Mouse (Mus musculus) embryo, embryonic 9.5 days (tissue): ENCODE measurements around the gene Zfhx3.
A peak's percentile ranks its signal among the peaks of the same experiment; 100 is the strongest.

Experiments used
- DNase-seq: peaks from one replicate; pipeline ENCODE4 v3.0.0-alpha.2; 2017; ENCODE audit errors: extremely low spot score

Gene Zfhx3

DNA sequence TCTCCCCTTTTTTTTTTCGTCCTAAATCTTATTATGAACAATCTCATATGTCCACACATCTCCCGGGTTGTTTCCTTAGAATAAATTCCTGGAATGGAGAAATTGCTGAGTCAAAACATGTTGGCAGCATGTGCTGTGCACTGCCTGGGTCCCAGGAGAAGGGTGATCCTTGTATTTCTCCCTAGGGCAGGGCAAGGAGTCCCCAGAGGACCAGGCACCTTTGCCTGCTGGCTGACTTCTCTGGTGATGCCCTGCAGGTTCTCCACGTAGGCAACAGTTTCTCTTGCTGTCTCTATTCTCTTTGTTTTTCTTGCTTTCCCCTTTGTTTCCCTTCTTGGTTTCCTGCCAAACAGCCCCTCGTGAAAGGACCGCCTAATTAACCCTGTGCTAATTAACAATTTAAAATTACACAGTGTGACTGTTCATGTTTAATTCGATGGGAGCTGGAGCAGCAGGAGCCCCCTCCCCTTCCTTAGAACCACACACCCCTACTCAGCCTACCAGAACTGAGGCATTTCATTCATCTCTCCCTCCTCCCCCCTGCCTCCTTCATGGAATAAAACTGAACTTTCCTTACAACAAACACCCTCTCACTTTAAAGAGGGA is 845.8 kb downstream of the Zfhx3 start:
- no peak for DNase-seq

DNA sequence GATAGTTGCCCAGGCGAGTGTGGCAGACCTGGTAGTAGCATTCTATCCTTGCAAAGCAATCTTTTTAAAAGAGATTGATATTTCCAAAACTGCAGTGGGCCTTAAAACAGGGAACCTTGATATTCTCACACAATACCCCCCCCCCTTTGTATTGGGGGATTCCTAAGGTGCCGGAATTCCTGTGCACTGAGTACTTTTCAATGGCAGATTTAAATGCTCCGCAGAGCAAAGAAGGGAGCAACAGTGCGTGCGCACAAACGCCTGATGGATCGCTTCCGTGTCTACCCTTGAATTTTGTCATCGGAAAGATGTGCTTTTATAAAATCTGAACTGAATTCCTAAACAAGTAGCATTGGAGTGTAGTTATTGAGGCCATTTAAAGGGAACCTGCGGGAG is 846.3 kb downstream of the Zfhx3 start:
- DNase-seq, result no peak

DNA sequence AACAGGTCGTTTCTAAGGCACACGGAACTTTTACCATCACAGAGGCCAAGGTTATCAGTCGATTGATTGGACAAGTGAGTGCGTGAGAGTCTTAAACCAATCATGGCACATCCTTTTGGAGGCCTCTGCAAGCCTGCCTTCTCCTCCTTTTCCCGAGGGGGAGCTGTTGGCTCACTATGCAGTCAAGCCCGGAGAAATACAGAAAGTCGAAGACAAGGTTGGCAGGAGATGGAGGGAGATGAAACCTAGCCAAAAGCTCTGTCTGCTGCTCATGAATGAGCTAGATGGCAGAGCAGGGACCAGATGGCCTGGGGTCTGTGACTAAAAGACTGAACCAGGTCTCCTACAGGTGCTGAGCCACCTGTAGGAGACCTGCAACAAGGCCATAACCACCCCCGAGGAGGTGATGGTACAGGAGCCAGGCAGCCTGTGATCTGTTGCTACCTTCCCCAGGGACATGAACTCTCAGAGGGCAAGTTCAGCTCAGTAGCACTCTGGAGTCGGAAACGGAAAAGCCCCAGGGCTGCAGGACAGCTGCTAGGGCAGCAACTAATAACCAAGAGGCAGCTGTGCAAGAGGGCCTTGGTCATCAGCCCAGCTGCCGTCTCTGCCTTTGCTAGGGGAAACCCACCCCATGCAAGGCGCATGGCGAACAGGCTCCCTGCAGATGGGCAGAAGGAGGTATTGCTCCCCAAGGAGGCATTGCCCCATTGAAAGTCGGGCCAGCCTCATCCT is 848.3 kb downstream of the Zfhx3 start:
- DNase-seq, result no peak

DNA sequence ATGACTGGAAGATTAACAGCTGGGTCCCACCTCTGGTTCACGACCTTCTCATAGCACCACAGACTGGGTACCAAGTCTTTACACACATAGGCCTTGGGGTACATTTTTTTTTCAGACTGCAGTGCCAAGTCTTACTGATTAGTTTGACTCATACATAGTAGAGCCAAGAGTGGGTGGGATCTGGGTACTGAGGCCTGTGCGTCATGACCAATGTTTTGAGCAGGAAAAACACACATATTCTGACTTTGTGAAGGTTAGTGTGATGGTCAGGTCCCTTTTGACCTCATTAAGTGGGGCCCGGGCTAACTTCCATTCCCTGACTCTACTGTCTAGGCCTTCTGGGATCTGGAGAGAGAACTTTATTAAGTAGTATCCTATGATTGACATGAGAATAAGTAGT is 853.6 kb downstream of the Zfhx3 start:
- DNase-seq, result no peak

DNA sequence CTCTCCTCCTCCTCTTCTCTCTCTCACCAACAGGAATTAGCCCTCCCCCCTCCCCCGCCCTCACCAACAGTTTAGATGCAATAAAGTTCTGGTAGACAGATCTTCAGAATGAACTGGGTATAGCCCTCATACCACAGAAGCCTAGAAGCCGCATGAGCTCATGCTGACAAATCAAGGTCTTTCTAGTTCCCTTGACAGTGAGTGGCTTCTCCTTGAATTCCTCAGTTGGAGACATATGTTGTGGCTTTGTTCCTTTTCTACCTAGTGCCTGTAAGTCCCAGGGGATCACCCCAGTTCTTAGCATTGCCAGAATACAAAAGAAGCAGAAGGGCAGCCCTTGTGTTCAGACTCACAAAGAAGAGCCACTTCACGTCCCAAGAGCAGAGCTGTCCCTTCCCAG is 854.4 kb downstream of the Zfhx3 start:
- DNase-seq, result no peak

DNA sequence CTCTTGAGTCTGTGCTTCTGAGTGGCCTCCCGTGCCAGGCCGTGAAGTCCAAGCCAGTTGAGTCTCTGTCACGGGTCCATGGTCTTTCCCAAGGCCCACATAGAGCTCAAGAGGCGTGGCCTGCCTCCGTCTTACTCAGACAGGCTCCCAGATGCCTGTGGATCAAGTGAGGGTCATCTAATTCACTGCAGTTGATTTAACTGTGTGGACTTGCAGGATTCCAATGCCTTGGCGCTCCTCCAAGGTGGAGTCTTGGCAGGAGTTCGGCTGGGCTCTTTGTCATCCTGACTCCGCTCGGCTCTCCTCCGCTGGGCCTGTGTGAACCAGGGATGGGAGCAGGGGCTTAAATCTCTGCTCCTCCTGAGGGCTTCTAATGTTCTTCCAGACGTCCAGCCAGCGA is 855.6 kb downstream of the Zfhx3 start:
- DNase-seq, result no peak

DNA sequence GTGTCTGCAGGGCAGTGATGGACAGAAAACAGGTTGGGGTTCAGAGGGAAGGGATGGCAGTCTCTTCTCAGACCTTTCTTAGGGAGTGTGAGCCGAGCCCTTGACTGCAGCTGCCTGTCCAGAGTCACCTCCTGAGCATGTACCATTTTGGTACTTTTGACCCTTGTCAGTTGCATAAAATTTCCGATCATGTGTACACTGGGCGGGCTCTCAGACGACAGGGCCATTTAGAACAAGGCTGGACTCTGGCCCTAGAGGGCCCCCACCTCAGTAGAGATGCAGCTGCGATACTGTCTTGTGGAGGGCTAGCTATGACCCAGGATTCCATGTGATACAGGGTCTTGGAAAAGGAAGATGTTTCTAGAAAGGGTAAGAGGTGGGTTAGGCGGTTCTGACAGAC is 856.8 kb downstream of the Zfhx3 start:
- no peak for DNase-seq

DNA sequence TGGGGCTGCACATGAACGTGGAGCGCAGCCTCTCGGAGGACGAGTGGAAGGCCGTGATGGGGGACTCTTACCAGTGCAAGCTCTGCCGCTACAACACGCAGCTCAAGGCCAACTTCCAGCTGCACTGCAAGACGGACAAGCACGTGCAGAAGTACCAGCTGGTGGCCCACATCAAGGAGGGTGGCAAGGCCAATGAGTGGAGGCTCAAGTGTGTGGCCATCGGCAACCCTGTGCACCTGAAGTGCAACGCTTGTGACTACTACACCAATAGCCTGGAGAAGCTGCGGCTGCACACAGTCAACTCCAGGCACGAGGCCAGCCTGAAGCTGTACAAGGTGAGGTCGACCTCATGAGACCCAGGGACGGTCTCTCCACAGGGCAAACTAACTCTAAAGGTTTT is 857.9 kb downstream of the Zfhx3 start:
- no peak for DNase-seq

DNA sequence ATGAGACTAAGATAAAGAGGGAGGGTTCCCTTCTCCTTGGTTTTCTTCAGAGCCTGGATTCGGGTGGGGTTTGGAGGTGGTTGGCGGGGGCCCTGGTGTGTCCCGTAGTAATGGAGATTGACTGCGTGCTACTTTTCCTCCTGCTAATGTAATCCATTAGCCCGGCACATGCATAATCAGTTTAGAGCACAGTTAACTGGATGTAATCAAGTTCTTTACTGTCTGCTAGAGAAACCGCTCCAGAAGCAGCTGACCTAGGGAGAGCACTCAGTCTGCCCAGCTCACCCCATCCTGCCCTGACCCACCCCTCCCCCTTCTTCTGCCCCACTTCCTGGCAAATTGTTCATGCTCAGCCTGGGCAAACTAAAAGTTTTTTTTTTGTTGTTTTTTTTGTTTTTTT is 860.6 kb downstream of the Zfhx3 start:
- no peak for DNase-seq

DNA sequence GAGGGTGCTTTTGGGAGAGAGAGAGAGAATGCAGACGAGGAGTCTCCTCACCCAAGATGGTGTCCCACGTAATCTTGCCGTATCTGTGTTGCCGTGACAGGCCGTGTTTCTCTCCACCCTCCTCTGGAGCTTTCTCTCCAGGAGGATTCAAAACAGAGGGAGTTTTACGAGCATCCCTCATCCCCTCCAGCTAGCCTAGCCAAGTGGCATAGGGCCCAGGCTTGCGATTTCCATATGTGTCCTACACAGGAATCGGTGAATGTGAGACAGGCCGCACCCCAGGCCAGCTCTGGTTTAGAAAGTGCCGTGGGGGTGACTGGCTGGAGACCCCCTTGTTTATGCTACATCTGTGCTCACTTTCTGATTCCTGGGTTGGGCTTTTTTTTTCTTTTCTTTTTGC is 869.2 kb downstream of the Zfhx3 start:
- DNase-seq, result no peak

DNA sequence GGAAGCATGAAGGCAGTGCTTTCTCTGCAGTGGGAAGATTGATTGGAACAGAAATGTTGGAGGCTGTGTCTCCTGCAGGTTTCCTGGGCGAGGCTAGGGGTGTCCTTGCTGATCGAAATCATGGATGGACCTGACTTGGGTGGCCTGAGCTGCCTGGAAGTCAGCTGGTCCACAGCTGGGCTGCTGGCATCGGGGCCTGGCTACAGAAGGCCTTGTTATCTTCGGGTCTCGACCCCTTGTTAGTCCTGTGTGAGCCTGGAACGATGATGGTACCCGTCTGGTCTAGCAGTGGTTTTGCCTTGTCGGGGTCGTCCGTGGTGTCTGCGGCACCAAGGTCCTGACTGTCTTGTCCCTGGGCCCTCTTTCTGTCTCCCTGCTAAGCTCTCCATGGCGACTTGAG is 870.9 kb downstream of the Zfhx3 start:
- DNase-seq, result no peak

DNA sequence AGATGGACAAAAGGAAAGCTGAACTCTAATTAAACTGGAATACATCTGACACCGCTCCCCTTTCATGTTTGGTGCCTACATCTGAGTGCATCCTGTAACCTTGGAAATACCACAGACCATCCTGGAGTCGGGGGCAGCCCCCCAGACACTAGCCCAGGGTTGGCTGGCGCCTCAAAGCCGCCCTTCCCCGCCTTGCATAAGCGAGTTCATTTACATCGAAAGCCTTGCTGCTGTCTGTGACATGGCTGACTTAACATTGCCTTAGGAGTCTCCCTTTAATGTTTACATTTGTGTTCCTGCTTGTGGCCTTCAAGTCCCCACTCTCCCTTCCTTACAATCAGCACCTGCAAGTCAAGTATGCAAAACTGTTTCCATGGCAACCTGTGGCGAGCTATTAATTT is 876.8 kb downstream of the Zfhx3 start:
- peak; percentile 48 for DNase-seq

DNA sequence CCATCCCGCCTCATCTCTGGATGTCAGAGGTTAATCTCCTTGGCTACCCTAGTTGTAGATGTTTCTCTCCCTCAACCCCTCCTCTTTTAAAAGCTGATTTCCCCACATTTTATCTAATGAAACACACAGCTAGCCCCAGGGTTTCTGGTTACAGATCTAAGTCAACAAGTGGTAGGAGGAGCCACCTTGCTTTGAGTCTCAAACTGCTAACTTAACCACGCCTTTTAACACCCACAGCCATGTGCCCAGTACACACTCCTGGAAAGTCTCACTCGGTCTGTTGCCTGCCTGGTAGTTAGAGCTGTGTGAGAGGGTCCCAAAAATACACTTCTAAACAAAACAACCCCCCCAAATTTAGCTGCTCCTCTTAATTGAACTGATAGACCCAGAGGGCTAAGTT is 877.4 kb downstream of the Zfhx3 start:
- DNase-seq, result peak; percentile 36

DNA sequence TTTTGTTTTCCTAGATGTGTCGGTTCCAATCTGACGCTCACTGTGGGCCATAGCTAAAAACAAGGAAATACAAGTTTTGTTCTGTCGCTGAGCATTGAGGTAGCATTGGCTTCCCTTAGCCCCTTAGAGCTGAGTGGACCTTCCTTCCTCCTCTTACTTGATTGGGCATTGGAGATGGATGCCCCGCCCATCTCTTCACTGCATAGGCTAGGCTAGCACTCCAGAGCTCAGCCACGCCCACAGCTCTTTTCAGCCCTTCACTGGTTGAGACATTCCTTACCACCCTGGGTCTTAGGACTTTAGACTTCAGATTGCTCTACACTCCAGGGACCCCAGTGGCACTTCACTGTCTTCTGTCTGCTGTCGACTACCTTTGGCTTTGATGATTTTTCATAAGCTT is 878.2 kb downstream of the Zfhx3 start:
- peak; percentile 66 for DNase-seq

DNA sequence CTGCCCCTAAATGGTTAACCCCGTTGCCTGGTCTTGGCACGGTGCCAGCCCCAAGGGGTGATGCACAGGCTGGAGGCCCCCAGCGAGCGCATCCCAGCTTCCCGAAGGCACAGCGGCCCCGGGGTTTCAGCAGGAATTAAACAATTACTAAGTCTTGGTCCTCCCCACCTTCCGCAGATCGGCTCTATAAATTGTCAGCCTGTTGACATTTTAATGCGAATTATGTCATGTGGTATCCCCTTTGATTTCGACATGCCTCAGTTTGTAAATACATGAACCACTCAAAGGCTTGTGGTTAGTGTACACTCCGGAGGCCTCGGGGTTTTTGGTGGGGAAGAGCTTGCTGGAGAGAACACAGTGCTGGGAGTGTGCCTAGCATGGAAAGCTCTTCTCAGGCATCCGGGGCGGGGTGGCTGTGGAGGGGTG is 880.4 kb downstream of the Zfhx3 start:
- DNase-seq, result no peak

DNA sequence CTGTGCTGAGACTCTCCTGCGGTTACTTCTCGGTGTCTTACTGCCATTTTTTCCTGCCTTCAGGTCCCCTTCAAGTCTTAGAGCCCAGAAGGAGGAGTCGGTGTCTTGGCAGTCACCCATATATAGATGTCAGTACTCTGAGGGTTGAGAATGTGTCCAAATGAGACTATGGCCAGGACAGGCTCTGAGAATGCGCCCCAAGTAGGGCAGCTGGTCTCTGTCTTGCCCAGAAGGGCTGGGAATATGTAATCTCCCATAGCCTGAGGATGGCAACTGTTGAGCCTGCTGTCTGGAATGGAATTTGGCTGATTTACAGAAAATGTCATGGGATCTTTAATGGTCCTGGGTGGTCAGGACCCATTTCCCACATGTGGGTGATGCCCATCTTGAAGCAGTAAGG is 881.6 kb downstream of the Zfhx3 start:
- no peak for DNase-seq

DNA sequence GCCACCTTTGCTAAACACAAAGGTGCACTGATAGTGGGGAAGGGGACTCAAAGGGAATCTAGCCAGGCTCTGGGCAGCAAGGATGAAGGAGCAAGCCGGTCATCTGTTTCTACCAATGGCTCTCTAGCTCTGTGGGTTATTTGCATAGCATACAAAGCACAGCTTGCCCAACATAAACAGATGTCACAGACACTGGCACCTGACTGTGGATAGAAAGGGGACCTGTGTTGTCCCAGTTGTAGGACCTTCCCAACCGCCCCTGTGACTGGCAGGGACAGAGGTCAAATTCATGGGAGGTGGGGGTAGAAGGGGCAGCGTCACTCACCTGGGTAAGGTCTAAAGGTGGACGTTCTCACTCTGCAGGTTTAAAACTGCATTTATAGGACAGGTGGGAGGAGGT is 884.0 kb downstream of the Zfhx3 start:
- DNase-seq, result no peak

DNA sequence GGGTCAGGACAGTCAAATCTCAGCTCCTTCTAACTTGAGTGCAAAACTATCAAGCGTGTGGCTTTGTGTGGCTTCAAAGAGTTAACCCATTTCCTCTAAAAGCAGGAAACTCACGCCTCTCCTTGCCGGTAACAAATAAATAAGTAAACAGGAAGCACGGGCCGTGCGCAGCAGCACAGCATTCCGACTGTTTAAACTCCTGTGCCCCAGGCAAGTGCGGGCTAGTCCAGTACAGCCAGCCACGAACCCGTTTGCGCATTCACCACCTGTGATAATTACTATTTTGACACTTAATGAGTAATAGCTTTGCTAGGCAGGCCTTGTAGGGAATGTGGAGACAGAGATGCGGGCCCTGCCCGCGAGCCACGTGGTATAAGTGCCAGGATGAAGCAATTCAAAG is 885.0 kb downstream of the Zfhx3 start:
- no peak for DNase-seq

DNA sequence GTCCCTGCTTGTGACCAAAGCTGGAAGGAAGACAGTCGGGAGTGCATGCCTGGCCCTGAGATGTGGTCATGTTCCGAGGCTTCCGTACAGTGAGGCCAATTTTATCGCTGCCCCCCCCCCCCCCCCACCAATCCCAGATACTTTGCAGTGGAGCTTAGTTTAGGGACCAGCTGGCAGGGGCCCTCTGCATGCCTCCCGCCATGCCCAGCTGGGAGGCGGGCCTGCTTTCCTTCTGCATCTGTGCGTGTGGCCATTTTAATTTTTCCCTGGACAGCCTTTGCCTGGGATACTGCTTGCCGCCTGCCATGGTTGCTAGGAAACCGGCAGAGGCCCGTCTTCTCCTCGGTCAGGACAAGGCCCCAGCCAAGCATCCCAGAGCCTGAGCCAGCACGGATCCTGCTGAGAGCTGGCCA is 886.9 kb downstream of the Zfhx3 start:
- DNase-seq, result peak; percentile 45

DNA sequence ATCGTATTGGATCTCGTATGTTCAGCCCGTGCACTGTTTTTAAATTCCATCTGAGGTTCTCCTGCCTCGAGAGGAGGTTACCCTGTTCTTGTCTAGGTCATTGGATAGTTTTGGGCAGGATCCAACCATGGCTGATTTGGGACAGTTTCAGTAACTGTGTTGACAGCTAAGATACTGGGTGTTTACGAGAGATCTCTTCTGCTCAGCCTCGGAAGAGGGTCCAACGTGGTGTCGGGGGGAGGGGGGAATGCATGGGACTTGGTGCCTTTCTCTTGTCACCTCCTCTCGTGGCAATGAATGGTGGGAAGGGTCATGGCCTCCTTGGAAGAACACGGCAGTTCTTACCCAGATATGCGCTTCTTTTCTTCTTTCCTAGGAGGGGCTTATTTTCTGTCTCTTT is 892.7 kb downstream of the Zfhx3 start:
- DNase-seq, result no peak

DNA sequence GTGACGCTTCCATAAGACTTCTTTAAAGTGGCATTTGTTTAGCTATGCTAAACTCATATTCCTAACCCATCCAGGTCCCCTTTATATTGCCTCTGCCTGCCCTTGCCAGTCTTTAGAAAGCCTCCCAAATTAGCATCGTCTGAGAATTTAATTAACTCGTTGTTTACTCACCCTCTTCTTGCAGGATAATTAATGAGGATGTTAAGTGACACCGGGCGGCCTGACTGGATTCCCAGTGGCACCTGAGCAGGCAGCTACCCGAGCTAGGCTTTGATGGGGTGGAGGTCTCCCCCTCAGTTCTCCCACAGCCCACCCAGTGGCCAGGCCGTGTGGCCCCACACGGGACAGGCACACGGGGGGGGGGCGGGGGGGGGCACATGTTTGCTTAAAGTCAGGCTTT is 895.3 kb downstream of the Zfhx3 start:
- DNase-seq, result no peak

DNA sequence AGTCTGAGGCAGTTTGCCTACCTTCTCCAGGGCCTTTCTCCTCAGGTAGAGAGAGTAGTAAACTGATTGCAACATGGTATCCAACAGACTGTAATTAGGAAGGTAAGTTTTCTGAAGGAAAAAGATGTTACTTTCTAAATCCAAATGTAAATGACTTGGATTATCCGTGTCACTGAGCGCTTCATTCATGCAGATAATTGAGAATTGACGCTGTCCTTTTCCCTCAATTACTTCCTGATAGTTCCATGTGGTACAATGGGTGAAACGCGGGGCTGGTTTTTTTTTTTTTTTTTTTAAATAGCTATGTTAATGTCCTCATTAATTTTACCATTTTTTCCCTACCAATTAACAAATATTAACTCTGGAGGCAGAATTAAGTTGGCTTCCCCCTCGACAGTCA is 896.3 kb downstream of the Zfhx3 start:
- DNase-seq, result no peak

DNA sequence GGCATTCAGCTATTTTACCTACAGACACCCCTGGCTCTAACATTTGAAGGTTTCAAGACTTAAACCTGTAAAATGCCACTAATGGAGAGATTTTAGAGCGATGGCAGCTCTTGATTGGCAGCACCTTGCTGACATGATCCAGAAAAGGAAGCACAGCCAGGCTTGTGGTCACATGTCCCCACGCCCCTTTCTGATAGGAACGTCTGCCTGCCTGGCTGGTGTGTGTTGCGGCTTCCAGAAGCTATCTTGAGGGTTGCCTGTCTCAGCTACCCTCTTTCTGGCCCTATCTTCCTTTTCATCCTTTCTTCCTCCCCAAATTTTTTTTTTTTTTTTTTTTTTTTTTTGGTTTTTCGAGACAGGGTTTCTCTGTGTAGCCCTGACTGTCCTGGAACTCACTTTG is 899.9 kb downstream of the Zfhx3 start:
- no peak for DNase-seq

DNA sequence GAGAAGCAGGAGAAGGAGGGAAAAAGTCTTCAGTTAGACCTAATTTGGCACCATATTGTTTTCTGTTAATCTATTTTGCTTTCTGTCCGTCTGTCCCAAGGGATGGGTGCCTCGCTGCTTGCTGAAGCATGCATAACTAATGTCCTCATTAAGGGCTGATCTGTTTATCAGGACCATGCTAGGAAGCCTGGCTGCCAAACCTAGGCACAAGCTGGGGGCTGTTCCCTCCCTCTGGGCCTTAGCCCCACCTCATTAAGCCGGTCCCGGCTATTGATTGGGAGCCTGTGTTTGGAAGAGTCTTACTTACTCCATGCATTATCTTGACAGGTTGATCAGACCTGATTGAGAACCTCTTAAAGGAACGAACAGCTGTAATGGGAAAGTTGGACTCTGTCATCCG is 903.7 kb downstream of the Zfhx3 start:
- no peak for DNase-seq
